Mouse (Mus musculus) forebrain, embryonic 11.5 days (tissue): ENCODE results near the gene Fam76b. TPM values are rescaled to one million over a fixed set of nuclear protein-coding genes. Genes with fewer than 3 reads are reported as not detected.

Source experiments
- ATAC-seq: fragments of 200-750 bp; cut with Nextera tagmentation; replicated peaks from 2 replicates; pipeline ENCODE4 v1.8.0; 2017; ENCODE audit warnings: moderate TSS enrichment; ENCODE audit not compliant: low FRiP score
- DNase-seq: peaks from one replicate; pipeline ENCODE4 v3.0.0-alpha.2; 2017; ENCODE audit warnings: low spot score
- H3K27ac ChIP-seq: fragments of 300-500 bp; sonication (generic); 2 replicates; pipeline ENCODE4 v1.5.1; 2014; ENCODE audit warnings: low read depth, low read length
- H3K27me3 ChIP-seq: fragments of 300-500 bp; sonication (generic); 2 replicates; pipeline ENCODE4 v1.6.1; 2014; ENCODE audit warnings: mild to moderate bottlenecking, low read length, mixed read lengths; ENCODE audit not compliant: control insufficient read depth, insufficient read depth
- H3K36me3 ChIP-seq: fragments of 300-500 bp; sonication (generic); 2 replicates; pipeline ENCODE4 v1.6.1; 2014; ENCODE audit warnings: mild to moderate bottlenecking, low read length, moderate library complexity, mixed read lengths; ENCODE audit not compliant: control insufficient read depth, insufficient read depth
- H3K4me1 ChIP-seq: fragments of 300-500 bp; sonication (generic); replicated peaks from 2 replicates; pipeline ENCODE4 v1.6.1; 2014; ENCODE audit warnings: low read length, mixed read lengths; ENCODE audit not compliant: control insufficient read depth, insufficient read depth
- H3K4me2 ChIP-seq: fragments of 300-500 bp; sonication (generic); 2 replicates; pipeline ENCODE4 v1.6.1; 2014; ENCODE audit warnings: low read depth, mild to moderate bottlenecking, low read length, moderate library complexity, mixed read lengths; ENCODE audit not compliant: severe bottlenecking
- H3K4me3 ChIP-seq: fragments of 300-500 bp; sonication (generic); 2 replicates; pipeline ENCODE4 v1.5.1; 2014; ENCODE audit warnings: low read depth, low read length
- H3K9ac ChIP-seq: fragments of 300-500 bp; sonication (generic); 2 replicates; pipeline ENCODE4 v1.6.1; 2014; ENCODE audit warnings: low read length
- H3K9me3 ChIP-seq: fragments of 300-500 bp; sonication (generic); 2 replicates; pipeline ENCODE4 v1.6.1; 2016; ENCODE audit warnings: low read length, mixed read lengths; ENCODE audit not compliant: control insufficient read depth
- WGBS: fragments of 180-500 bp; shearing (Covaris S2); extraction: QIAGEN DNeasy Blood & Tissue Kit; methylation state at CpG from one replicate; pipeline ENCODE4 v1.1.7; 2014; 5-methylcytosine and 5-hydroxymethylcytosine counted together
- polyA plus RNA-seq: library from polyadenylated mRNA; unstranded; fragments of >200 nt; fragmentation: Nextera tagmentation; extraction: Ambion mirVana; gene quantifications from 2 replicates; pipeline ENCODE4 v1.2.1, GENCODE M21; 2014

The Fam76b gene
- polyA plus RNA-seq, 1 experiment from 2014 or later = 35.3 TPM

- no peaks in the 10 kb centered on the region for H3K36me3 ChIP-seq
- H3K27ac ChIP-seq = no peak overlapping the region
- ATAC-seq (no peak), DNase-seq (no peak)
- H3K27me3 ChIP-seq = no peaks in the 10 kb centered on the region
- no peaks in the 10 kb centered on the region for H3K4me1 ChIP-seq
- WGBS = 69% methylated on average over 1 of the region's 1 CpGs
- H3K4me3 ChIP-seq = no peak overlapping the region
- no peak overlapping the region for H3K4me2 ChIP-seq
- no peaks in the 10 kb centered on the region for H3K9me3 ChIP-seq
- H3K9ac ChIP-seq = no peak overlapping the region
Observed at GRCm38 (mm10) chr9:13880761-13881160, 53.2 kb downstream of the Fam76b start.

GRCm38 (mm10) chr9:13882478-13882877, 55.0 kb downstream of the Fam76b start:
- WGBS = 63% methylated on average over 2 of the region's 2 CpGs
- Histone ChIP-seq H3K9ac (no peak overlapping the region), H3K4me3 (no peak overlapping the region), H3K4me2 (no peak overlapping the region), H3K27ac (no peak overlapping the region), H3K27me3 (no peaks in the 10 kb centered on the region), H3K4me1 (no peaks in the 10 kb centered on the region), H3K9me3 (no peaks in the 10 kb centered on the region), H3K36me3 (no peaks in the 10 kb centered on the region)
- DNase-seq (no peak), ATAC-seq (no peak)

- WGBS = 79% methylated on average over 5 of the region's 5 CpGs
- H3K27ac ChIP-seq = no peak overlapping the region
- DNase-seq = no peak
- no peaks in the 10 kb centered on the region for H3K36me3 ChIP-seq
- H3K4me3 ChIP-seq = no peak overlapping the region
- H3K4me2 ChIP-seq = no peak overlapping the region
- peak overlapping the region; percentile 35 for H3K9ac ChIP-seq
- peaks cover 4% of the 10 kb centered on the region; the same call in 1 of the 2 replicates for H3K9me3 ChIP-seq
- no peaks in the 10 kb centered on the region for H3K27me3 ChIP-seq
- no peak for ATAC-seq
- H3K4me1 ChIP-seq = no peaks in the 10 kb centered on the region
Observed at GRCm38 (mm10) chr9:13888981-13889380, 61.5 kb downstream of the Fam76b start.

GRCm38 (mm10) chr9:13889657-13890056, 62.1 kb downstream of the Fam76b start:
- H3K9ac ChIP-seq = peak overlapping the region; percentile 35
- no peaks in the 10 kb centered on the region for H3K27me3 ChIP-seq
- no peak overlapping the region for H3K27ac ChIP-seq
- 5% methylated on average over 9 of the region's 9 CpGs for WGBS
- ATAC-seq (peak; percentile 94), DNase-seq (peak; percentile 90)
- H3K4me3 ChIP-seq = no peak overlapping the region
- no peak overlapping the region for H3K4me2 ChIP-seq
- H3K4me1 ChIP-seq = no peaks in the 10 kb centered on the region
- H3K9me3 ChIP-seq = peaks cover 4% of the 10 kb centered on the region; the same call in 1 of the 2 replicates
- H3K36me3 ChIP-seq = no peaks in the 10 kb centered on the region

GRCm38 (mm10) chr9:13890171-13890570, 62.7 kb downstream of the Fam76b start:
- ATAC-seq = peak; percentile 37; the same call in 1 of the 2 replicates

GRCm38 (mm10) chr9:13891888-13892287, 64.4 kb downstream of the Fam76b start:
- H3K4me2 ChIP-seq = no peak overlapping the region
- H3K27me3 ChIP-seq = no peaks in the 10 kb centered on the region
- no peak for ATAC-seq
- H3K4me1 ChIP-seq = no peaks in the 10 kb centered on the region
- 93% methylated on average over 6 of the region's 6 CpGs for WGBS
- no peaks in the 10 kb centered on the region for H3K36me3 ChIP-seq
- H3K4me3 ChIP-seq = no peak overlapping the region
- no peak overlapping the region for H3K9ac ChIP-seq
- no peak overlapping the region for H3K27ac ChIP-seq
- no peak for DNase-seq
- H3K9me3 ChIP-seq = peaks cover 4% of the 10 kb centered on the region; the same call in 1 of the 2 replicates

More at GRCm38 (mm10) chr9:13890171-13890570, 62.7 kb downstream of the Fam76b start:
- Histone ChIP-seq H3K36me3 (no peaks in the 10 kb centered on the region), H3K9me3 (peaks cover 4% of the 10 kb centered on the region; the same call in 1 of the 2 replicates), H3K27me3 (no peaks in the 10 kb centered on the region), H3K4me1 (no peaks in the 10 kb centered on the region), H3K27ac (no peak overlapping the region), H3K4me2 (no peak overlapping the region), H3K9ac (no peak overlapping the region), H3K4me3 (no peak overlapping the region)
- no peak for DNase-seq
- 54% methylated on average over 5 of the region's 5 CpGs for WGBS

GRCm38 (mm10) chr9:13893044-13893443, 65.5 kb downstream of the Fam76b start:
- ATAC-seq (no peak), DNase-seq (no peak)
- Histone ChIP-seq H3K4me3 (no peak overlapping the region), H3K9me3 (peaks cover 4% of the 10 kb centered on the region; the same call in 1 of the 2 replicates), H3K4me1 (no peaks in the 10 kb centered on the region), H3K9ac (no peak overlapping the region), H3K4me2 (no peak overlapping the region), H3K27ac (no peak overlapping the region), H3K36me3 (no peaks in the 10 kb centered on the region), H3K27me3 (no peaks in the 10 kb centered on the region)
- WGBS = 80% methylated on average over 4 of the region's 4 CpGs

GRCm38 (mm10) chr9:13894491-13894890, 67.0 kb downstream of the Fam76b start:
- DNase-seq (no peak), ATAC-seq (no peak)
- Histone ChIP-seq H3K27me3 (no peaks in the 10 kb centered on the region), H3K36me3 (no peaks in the 10 kb centered on the region), H3K9me3 (peaks cover 4% of the 10 kb centered on the region; the same call in 1 of the 2 replicates), H3K4me2 (no peak overlapping the region), H3K9ac (no peak overlapping the region), H3K4me3 (no peak overlapping the region), H3K4me1 (no peaks in the 10 kb centered on the region), H3K27ac (no peak overlapping the region)
- 85% methylated on average over 8 of the region's 8 CpGs for WGBS

GRCm38 (mm10) chr9:13894936-13895335, 67.4 kb downstream of the Fam76b start:
- Histone ChIP-seq H3K27me3 (no peaks in the 10 kb centered on the region), H3K9ac (no peak overlapping the region), H3K4me1 (no peaks in the 10 kb centered on the region), H3K27ac (no peak overlapping the region), H3K9me3 (peaks cover 4% of the 10 kb centered on the region; the same call in 1 of the 2 replicates), H3K4me2 (no peak overlapping the region), H3K36me3 (no peaks in the 10 kb centered on the region), H3K4me3 (no peak overlapping the region)
- WGBS = 89% methylated on average over 7 of the region's 7 CpGs
- ATAC-seq = no peak
- DNase-seq = no peak
